Mouse (Mus musculus) right cerebral cortex, adult 2 months (tissue): ENCODE measurements around the gene Adsl.
"Not testable (repeated sequence)": the region's sequence is repeated elsewhere in the genome, so short reads cannot be mapped to it uniquely, and the experiment has no call there.

Experiments
- DNase-seq, 2 experiments: peaks; one replicate each; pipeline ENCODE4 v3.0.0; 2021 to 2022; ENCODE audit warnings: low spot score in 2 of 2

Adsl gene

DNA sequence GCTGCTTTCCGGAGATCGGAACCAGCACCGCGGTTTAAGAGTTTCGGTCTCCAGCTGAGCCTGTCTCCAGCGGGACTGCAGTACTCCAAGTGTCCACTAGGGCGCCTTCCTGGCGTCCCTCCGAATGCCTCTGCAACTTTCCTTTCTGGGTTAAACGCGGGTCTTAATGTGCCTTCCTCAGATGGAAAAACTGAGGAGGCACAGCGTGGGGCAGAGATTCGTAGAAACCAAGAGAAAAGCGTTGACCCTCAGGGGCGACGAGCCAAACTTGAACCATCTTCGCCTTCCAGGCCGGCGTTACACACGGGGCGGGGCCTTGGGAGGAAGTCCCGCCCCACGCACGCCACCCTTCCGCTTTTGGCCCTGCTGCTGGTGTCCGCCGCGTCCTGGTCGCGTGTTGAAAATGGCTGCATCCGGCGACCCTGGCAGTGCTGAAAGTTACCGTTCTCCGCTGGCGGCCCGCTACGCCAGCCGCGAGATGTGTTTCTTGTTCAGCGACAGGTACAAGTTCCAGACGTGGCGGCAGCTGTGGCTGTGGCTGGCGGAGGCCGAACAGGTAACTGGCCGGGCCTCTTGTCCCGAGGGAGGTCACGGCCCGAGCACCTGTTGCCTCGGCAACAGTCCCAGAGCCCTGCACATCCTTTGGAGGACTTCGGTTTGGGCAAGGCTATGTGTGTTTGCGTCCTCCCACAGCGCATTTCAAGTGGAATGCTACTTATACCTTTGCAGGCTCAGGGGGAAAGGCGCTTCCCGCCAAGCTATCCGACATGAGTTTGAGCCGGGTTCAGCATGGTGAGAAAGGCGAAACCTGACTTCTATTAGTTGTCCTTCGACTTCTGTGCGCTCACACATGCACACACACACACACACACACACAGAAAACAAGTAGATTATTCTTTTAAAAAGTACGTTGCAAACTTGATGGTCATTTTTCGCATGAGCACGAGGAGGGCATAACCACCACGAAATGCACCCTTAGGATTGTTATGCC is at the start of gene Adsl:
Adsl (plus strand) TSS at position 346 of the 991 bp plus-strand sequence.
- peak; percentile 81 to 88 for DNase-seq

DNA sequence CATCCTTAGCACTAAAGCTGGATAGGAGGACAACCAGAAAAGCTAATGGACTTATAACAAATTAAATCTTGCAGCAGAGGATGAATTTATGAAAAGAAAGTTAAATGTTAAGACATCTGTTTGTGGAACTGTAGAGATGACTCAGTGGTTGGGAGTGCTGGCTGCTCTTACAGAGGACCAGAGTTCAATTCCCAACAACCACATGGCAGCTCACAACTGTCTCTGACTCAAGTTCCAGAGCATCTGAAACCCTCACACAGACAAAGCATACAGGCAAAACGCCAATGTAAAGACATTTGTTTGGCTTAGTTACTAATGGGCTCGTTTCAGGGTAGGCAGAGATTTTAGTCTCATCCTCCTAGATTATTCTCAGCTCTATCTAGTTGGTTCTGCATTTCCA is 48.5 kb upstream of the Adsl start:
- DNase-seq: no peak

DNA sequence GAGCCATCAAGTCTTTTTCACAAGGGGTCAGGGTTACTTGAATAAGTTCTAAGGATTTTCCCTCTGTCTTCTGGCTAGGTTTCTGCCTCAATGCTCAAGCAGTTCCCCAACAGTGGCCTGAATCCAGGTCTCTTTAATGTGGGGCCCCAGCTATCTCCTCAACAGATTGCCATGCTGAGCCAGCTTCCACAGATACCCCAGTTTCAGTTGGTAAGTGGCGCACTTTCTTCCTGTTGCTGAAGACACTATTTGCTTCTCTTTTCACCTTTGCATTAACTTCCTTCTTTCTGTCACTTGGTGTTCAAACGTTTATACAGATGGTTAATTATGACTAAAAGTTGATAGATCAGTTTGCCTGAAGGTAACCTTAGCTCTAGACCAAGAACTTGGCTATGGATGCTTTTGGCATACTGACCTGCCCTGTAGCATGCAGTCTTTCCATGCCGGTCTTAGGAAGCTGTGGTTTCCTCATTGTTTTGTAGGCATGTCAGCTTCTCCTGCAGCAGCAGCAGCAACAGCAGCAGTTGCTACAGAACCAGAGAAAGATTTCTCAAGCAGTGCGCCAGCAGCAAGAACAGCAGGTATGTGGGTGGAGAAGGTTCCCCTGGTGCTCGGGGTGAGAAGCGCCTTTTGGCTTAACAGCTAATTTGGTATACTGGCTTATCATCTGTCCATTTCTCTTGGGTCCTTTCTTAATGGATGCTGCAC is 46.3 kb upstream of the Adsl start:
- peak; percentile 40 to 56 for DNase-seq

DNA sequence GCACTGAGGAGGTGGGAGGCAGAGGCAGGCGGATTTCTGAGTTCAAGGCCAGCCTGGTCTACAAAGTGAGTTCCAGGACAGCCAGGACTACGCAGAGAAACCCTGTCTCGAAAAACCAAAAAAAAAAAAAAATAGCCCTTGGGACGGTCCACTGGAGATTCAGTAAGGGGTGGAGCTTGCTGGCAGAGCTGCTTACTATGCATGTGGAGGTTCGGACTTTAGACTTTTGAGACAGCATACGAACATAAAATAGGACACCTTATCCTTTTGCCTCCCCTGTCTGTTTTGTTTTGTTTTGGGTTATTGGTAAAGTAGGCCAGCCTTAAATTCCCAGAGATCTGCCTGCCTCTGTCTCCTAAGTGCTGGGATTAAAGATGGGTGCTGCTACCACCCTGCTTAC is 43.5 kb upstream of the Adsl start:
- DNase-seq: not testable (repeated sequence)

DNA sequence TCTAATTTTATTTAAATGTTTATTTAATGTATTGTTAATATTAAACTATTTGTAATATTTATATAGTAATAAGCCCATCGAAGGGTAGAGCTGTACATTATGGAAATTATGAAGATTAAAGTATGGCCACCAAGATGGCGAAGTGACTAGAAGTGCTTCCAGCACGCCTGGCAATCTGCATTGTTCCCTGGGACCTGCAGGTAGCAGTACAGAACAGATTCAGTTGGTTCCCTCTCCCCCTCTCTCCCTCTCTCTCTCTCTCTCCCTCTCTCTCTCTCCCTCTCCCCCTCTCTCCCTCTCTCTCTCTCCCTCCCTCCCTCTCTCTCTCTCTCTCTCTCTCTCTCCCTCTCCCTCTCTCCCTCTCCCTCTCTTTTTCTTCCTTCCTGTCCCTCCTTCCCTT is 38.1 kb upstream of the Adsl start:
- no peak for DNase-seq

DNA sequence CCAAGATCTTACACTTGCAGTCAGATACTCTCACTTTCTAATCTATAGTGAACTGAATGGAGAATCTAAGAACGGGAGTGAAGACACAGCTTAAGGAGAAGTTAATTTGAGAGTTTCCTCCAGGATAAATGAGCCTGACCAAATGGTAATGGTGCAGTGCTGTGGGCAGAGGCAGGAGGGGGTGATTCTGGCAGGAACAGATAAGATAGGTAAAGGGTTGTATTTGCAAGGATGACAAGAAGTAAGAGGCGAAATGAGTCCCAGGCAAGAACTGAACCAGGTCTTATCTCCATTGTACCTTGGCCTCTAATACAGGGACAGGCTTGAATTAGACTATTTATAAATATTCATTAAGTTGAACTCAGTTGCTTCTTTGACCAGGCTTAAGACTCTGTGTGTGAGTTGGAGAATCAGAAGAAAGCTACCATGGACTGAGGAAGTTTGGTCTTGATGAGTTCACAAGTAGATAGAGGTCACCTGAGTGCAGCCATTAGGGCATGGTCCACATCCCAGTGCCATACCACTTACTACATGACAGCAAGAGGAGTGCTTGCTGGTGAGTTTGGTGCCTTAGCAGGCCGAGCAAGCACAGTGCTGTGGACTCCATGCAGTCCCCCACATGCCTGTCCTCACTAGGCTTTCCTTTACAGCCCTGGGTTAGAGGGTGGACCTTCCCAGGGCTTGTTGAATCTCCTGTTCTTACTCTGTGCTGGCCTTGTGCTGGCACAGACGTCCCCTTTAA is 37.3 kb upstream of the Adsl start:
- no peak for DNase-seq

DNA sequence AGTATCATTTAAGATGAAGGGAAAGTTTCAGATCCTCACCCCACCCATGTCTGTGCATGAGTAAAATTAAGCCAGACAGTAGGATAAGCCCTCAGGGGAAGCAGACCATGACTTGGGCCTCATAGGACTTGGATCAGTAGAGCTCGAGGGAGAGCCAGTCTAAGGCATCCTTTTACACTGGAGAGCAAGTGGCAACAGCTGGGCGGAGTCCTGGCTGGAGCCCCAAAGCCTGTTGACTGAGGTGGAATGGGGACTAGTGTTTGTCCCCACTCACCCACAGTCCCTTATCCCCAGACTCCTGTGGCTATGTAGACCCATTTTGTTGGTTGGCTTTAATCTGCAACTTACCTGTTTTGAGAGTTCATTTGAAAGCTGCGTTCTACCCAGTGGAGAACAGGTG is 36.1 kb upstream of the Adsl start:
- no peak for DNase-seq

DNA sequence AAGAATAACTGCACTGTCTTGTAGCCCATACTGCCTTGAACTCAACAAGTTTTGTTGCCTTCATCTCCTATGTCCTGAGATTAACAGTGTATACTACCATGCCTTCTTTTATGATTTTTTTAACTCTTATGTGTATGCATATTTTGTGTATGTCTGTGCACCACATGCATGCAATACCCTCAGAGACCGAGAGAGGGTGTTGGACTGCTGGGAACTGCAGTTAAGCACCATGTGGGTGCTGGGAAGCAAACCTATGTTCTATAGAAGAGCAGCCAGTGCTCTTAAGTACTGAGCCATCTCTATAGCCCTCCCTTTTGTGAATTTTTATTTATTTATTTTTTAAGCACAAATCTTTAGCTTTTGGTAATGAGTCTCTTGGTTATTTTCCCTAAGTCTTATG is 34.5 kb upstream of the Adsl start:
- no peak for DNase-seq

DNA sequence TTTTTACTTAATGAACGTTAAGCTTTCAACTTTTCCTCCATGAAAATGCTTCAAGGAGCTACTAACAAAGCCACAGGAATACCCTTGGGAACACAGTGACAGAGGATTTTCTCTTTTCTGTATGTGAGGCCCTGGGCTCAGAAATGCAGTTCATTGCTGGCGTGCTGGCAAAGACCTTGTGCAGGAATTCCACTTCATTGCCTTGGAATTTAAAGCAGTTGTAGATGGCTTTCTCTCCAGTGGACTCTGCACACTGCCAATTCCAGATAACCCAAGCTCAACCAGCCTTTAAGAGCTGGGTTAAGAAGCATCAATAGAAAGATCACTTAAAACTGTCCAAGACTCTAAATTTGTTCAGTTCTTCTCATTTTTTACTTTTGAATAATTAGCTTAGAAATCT is 32.4 kb upstream of the Adsl start:
- no peak for DNase-seq

DNA sequence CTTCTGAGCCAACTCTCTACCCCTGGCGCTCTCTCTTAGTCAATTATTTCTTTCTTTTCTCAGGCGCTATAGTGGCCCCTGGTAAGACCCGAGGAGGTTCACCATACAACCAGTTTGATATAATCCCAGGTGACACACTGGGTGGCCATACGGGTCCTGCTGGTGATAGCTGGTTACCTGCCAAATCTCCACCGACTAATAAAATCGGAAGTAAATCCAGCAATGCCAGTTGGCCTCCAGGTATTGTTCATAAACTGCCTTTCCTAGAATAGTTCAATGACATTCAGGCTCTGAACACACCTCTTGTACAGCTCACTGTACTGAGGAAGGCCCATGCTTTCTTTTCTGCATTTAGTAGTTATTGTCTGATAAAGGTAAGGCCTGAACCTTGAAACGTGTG is 31.7 kb upstream of the Adsl start:
- no peak for DNase-seq

DNA sequence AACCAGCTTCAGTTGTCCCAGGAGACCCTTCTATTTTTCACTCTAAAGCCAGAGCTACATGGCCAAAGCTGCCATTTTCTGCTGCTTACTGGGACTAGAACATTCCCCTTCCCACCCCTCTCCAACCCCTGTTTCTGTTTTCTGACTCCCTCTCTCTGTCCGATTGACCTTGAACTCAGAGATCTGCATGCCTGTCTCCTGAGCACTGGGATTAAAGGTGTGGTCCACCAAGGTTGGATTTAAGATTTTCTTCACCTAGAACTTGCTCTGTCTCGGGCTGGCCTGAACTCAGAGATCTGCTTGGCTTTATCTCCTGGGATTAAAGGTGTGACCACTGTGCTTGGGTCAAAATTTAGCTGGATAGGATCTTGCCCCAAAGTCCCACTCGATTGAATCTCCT is 27.9 kb upstream of the Adsl start:
- DNase-seq: no peak

DNA sequence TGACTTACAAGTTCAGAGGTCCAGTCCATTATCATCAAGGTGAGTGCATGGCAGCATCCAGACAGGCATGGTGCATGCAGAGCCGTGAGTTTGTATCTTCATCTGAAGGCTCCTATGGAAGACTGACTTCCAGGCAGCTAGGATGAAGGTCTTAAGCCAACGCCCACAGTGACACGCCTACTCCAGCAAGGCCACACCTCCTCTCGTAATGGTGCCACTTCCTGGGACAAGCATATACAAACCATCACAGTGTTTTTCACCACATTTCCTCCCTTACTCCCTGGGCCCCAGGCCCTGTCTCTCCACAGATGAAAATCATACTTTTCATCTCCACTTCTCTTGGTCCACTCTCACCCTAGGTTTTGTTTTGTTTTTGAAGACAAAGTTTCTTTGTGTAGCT is 26.5 kb upstream of the Adsl start:
- DNase-seq: no peak

DNA sequence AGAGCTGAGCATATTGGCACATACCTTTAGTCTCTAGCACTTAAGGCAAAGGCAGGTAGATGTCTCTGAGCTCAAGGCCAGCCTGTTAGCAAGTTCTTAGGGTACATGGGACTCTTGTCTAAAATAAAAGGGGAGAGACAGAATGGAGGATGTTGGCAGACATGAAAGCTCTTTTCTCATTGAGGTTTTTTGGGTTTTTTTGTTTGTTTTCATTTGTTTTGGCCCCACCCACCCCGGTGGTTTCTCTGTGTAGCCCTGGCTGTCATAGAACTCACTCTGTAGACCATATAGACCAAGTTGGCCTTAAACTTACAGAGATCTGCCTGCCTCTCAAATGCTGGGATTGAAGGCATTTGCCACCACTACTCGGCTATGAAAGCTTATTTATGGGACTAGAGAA is 24.1 kb upstream of the Adsl start:
- DNase-seq: no peak

DNA sequence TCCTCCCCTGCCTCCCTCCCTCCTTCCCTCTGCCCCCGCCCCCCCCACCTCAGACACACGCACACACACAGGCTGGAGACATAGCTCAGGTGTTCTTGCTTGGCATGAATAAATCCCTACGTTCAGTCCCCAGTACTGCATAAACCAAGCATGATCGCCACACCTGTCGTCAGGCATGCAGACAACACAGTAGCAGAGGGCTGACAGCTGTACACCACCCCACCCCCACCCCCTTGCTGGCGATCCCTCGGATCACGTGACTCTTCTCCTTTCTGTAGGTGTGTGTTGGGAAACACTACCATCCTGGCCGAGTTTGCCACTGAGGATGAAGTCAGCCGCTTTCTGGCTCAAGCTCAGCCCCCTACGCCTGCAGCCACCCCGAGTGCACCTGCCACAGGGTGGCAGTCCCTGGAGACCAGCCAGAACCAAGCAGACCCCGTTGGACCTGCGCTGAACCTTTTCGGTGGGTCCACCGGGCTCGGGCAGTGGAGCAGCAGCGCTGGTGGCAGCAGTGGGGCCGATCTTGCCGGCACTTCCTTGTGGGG is 19.4 kb upstream of the Adsl start:
- DNase-seq: no peak

DNA sequence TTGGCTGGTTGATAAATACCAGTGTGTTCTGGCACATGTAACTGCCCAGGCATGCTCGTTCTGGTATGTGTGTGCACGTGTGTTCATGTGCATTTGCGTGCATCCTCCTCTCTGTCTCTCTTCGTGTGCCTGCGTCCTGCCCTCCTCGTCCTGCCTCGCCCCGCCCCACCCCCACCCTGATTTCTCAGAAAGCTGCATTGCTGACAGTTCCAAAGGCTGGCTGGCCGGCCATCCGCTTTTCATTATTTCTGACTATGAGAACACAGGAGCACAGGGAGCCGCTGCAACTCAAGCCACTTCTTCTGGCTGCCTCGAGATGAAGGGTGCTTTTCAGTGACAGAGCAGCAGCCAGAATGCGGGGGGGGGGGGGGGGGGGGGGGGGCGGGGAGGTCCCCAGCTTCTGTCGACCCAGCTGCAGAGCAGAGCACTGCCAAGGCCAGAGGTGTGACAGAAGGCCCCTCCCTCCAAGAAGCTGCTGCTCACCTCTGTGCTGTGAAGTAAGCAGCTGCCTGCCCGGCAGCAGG is 18.2 kb upstream of the Adsl start:
- DNase-seq: no peak

DNA sequence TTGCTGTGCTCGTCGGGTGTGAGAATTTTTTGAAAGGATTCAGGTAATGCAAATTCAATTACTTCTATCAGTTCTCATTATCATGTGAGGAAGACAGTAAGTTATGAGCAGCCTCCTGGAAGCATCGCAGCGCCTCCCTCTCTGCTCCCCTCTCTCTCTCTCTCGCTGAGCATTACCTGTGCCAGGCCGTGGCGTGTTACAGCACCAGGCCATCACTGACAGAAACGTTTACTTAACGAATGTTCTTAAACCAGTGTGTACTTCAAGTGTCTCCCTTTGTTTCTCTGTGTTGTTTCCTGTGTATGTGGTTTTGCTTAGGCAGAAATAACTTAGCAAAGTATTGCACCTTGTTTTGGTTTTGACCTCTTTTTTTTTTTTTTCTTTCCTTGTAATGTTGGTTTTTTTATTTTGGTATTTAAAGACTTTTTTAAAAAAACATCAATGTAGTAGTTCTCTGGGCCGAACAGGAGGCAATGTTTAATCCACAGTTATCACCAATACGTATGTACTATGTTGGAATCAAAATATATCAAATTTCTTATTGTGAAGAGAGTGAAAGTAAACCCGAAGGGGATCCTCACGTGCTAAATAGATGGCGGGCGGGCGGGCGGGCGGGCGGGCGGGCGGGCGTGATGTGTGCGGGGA is 17.5 kb upstream of the Adsl start:
- DNase-seq: not testable (repeated sequence)

DNA sequence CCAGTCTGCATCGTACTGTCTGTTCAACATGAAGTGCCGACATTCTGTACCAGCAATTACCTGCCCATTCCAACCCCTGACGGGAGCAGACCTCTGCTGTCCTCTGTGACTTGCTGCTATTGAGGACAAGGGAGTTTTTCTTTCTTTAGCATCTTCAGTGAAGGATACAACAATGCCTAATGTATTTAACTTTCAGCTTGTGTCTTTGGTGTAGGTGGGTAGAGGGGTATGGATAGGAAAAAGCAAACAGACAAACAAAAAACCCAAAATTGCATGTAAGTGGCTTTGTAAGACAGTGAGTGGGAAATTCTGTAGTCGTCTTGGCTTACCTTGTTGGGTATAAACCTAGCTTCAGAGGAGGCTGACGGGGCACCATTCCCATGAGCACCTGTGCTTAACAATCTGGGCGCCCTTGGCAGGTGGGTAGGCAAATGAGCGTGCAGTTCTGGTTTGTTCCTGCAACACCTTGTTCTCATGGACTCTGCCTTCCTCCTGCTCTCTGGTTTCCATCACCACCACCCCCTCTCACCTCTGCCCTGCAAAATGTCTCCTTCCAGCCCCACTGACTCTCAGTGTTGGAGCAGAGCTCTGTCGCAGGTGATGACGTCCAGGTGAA is 16.8 kb upstream of the Adsl start:
- no peak for DNase-seq

DNA sequence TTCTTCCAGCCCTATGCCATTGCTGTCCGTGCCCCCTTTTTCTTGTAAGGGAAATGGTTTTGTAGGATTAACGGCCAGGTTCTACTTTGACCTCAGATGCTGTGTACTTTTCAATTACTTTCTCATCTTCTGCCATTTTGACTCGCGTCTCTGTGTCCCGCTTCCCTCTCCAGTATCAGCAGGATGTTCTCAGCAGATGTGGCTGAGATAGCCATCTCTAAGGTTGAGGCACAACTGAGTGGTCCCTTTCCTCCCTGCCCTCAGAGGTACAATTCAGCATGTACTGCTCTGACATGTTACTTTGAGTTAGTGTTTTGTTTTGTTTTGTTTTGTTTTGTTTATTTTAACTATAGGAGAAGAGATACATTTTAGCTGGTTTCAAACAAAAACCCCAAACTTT is 13.4 kb upstream of the Adsl start:
- no peak for DNase-seq

DNA sequence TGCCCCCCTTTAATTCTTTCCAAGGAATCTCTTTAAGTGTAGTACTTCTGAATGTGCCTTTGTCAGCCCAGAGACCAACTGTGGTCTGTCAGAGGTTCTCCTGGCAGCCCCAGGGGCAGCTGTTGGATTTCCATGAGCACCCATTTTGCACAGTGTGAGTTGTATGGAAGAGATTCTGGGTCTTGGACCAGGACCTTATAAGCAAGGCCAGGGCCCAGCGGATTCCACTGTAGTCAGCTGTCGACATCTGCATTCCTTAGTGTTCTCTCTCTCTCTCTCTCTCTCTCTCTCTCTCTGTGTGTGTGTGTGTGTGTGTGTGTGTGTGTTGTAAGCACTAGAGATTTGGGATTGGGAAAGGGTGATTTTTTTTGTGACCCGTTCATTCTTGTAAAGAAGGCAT is 11.6 kb upstream of the Adsl start:
- DNase-seq: no peak

DNA sequence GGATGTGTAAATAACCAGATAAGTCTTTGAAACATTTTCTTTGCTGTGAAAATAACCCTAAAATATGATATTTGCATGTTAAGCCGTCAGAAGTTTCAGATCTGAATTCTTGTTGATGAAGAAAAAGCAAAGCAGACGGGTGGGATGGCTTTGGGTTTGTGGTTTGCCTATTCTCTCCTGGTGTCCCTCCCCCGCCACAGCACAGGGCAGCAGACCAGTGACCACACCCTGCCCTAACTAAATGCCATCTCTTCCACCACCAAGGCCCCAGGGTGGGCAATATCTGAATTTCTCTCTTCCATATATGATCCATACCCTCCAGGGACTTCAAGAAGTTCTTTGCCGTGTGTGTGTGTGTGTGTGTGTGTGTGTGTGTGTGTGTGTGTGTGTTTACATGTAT is 9.7 kb upstream of the Adsl start:
- no peak for DNase-seq

DNA sequence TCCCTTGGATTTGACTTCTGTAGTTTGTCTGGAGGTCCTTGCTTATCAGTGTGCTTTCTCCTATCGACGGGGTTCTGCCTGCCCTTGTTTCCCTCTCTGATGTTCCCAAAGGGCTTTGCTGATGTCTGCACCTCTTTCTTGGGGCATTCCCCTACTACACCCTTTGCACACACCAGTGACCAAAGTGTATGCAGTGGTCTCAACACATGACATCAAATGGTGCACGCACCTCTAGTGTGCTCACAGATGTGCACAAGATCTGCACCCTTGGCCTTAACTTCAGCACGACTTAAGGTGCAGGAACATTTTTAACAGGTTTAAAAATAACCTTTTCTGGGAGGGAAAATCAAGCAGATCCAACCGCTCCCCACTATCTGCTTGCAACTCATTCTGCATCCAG is 8.9 kb upstream of the Adsl start:
- no peak for DNase-seq
